Mouse (Mus musculus): ENCODE results near the gene Plac1. TPM values are rescaled to one million over a fixed set of nuclear protein-coding genes. Genes with fewer than 3 reads are reported as not detected.

Plac1 gene
- polyA plus RNA-seq, 1 experiment from 2014 or later, result not detected

- H3K4me3 ChIP-seq (ENCODE audit: low read depth, low read length), result no peak overlapping the region
- no peak overlapping the region for H3K9ac ChIP-seq (replicated peaks; ENCODE audit: low read depth, low read length)
- peak overlapping the region; percentile 74 for H3K27ac ChIP-seq (ENCODE audit: low read depth, low read length)
- WGBS, result 27% methylated on average over 7 of the region's 7 CpGs
- H3K36me3 ChIP-seq (ENCODE audit: control insufficient read depth, insufficient read depth, low read length), result no peaks in the 10 kb centered on the region
- H3K4me1 ChIP-seq (ENCODE audit: control insufficient read depth, insufficient read depth, low read length), result no peaks in the 10 kb centered on the region
- H3K27me3 ChIP-seq (ENCODE audit: control insufficient read depth, insufficient read depth, low read length), result no peaks in the 10 kb centered on the region
- H3K4me2 ChIP-seq (ENCODE audit: low read depth, low read length), result no peak overlapping the region
- H3K9me3 ChIP-seq (ENCODE audit: control insufficient read depth, low read length), result no peaks in the 10 kb centered on the region
- ATAC-seq (ENCODE audit: low read depth), result peak; percentile 93
These were observed 28.0 kb downstream of the Plac1 start for GRCm38 (mm10) chrX:53211756-53212483.

- ATAC-seq (ENCODE audit: low read depth), result no peak
- no peaks in the 10 kb centered on the region for H3K36me3 ChIP-seq (ENCODE audit: control insufficient read depth, insufficient read depth, low read length)
- no peaks in the 10 kb centered on the region for H3K27me3 ChIP-seq (ENCODE audit: control insufficient read depth, insufficient read depth, low read length)
- WGBS, result 62% methylated on average over 7 of the region's 7 CpGs
- H3K4me1 ChIP-seq (ENCODE audit: control insufficient read depth, insufficient read depth, low read length), result no peaks in the 10 kb centered on the region
- H3K9ac ChIP-seq (replicated peaks; ENCODE audit: low read depth, low read length), result no peak overlapping the region
- no peak overlapping the region for H3K4me2 ChIP-seq (ENCODE audit: low read depth, low read length)
- no peaks in the 10 kb centered on the region for H3K9me3 ChIP-seq (ENCODE audit: control insufficient read depth, low read length)
- no peak overlapping the region for H3K27ac ChIP-seq (ENCODE audit: low read depth, low read length)
- H3K4me3 ChIP-seq (ENCODE audit: low read depth, low read length), result no peak overlapping the region
These were observed 30.5 kb downstream of the Plac1 start for GRCm38 (mm10) chrX:53209431-53209830.

- ATAC-seq (ENCODE audit: low read depth), result no peak
- Histone ChIP-seq H3K9ac (replicated peaks; ENCODE audit: low read depth, low read length) (no peak overlapping the region), H3K4me3 (ENCODE audit: low read depth, low read length) (no peak overlapping the region), H3K9me3 (ENCODE audit: control insufficient read depth, low read length) (no peaks in the 10 kb centered on the region), H3K36me3 (ENCODE audit: control insufficient read depth, insufficient read depth, low read length) (no peaks in the 10 kb centered on the region), H3K4me2 (ENCODE audit: low read depth, low read length) (no peak overlapping the region), H3K4me1 (ENCODE audit: control insufficient read depth, insufficient read depth, low read length) (no peaks in the 10 kb centered on the region), H3K27ac (ENCODE audit: low read depth, low read length) (no peak overlapping the region), H3K27me3 (ENCODE audit: control insufficient read depth, insufficient read depth, low read length) (no peaks in the 10 kb centered on the region)
- WGBS, result 20% methylated on average over 3 of the region's 3 CpGs
These were observed 35.1 kb downstream of the Plac1 start for GRCm38 (mm10) chrX:53204690-53205311.

GRCm38 (mm10) chrX:53201616-53202015, 38.3 kb downstream of the Plac1 start:
- H3K9ac ChIP-seq (replicated peaks; ENCODE audit: low read depth, low read length), result no peak overlapping the region
- H3K4me3 ChIP-seq (ENCODE audit: low read depth, low read length), result no peak overlapping the region
- H3K27ac ChIP-seq (ENCODE audit: low read depth, low read length), result no peak overlapping the region
- no peaks in the 10 kb centered on the region for H3K4me1 ChIP-seq (ENCODE audit: control insufficient read depth, insufficient read depth, low read length)
- no peaks in the 10 kb centered on the region for H3K9me3 ChIP-seq (ENCODE audit: control insufficient read depth, low read length)
- H3K4me2 ChIP-seq (ENCODE audit: low read depth, low read length), result no peak overlapping the region
- no peaks in the 10 kb centered on the region for H3K36me3 ChIP-seq (ENCODE audit: control insufficient read depth, insufficient read depth, low read length)
- H3K27me3 ChIP-seq (ENCODE audit: control insufficient read depth, insufficient read depth, low read length), result no peaks in the 10 kb centered on the region
- 80% methylated on average over 5 of the region's 5 CpGs for WGBS
- ATAC-seq (ENCODE audit: low read depth), result no peak

- WGBS, result 91% methylated on average over 4 of the region's 4 CpGs
- no peak overlapping the region for H3K4me3 ChIP-seq (ENCODE audit: low read depth, low read length)
- no peak for ATAC-seq (ENCODE audit: low read depth)
- H3K27ac ChIP-seq (ENCODE audit: low read depth, low read length), result no peak overlapping the region
- no peaks in the 10 kb centered on the region for H3K9me3 ChIP-seq (ENCODE audit: control insufficient read depth, low read length)
- no peak overlapping the region for H3K9ac ChIP-seq (replicated peaks; ENCODE audit: low read depth, low read length)
- H3K27me3 ChIP-seq (ENCODE audit: control insufficient read depth, insufficient read depth, low read length), result no peaks in the 10 kb centered on the region
- H3K4me1 ChIP-seq (ENCODE audit: control insufficient read depth, insufficient read depth, low read length), result no peaks in the 10 kb centered on the region
- no peaks in the 10 kb centered on the region for H3K36me3 ChIP-seq (ENCODE audit: control insufficient read depth, insufficient read depth, low read length)
- H3K4me2 ChIP-seq (ENCODE audit: low read depth, low read length), result no peak overlapping the region
These were observed 42.2 kb downstream of the Plac1 start for GRCm38 (mm10) chrX:53197681-53198080.

GRCm38 (mm10) chrX:53196392-53196791, 43.5 kb downstream of the Plac1 start:
- Histone ChIP-seq H3K36me3 (ENCODE audit: control insufficient read depth, insufficient read depth, low read length) (no peaks in the 10 kb centered on the region), H3K9me3 (ENCODE audit: control insufficient read depth, low read length) (no peaks in the 10 kb centered on the region), H3K27ac (ENCODE audit: low read depth, low read length) (no peak overlapping the region), H3K4me1 (ENCODE audit: control insufficient read depth, insufficient read depth, low read length) (no peaks in the 10 kb centered on the region), H3K27me3 (ENCODE audit: control insufficient read depth, insufficient read depth, low read length) (no peaks in the 10 kb centered on the region), H3K9ac (replicated peaks; ENCODE audit: low read depth, low read length) (no peak overlapping the region), H3K4me2 (ENCODE audit: low read depth, low read length) (no peak overlapping the region), H3K4me3 (ENCODE audit: low read depth, low read length) (no peak overlapping the region)
- 34% methylated on average over 5 of the region's 5 CpGs for WGBS
- no peak for ATAC-seq (ENCODE audit: low read depth)

- H3K4me2 ChIP-seq (ENCODE audit: low read depth, low read length), result no peak overlapping the region
- no peak overlapping the region for H3K4me3 ChIP-seq (ENCODE audit: low read depth, low read length)
- no peaks in the 10 kb centered on the region for H3K36me3 ChIP-seq (ENCODE audit: control insufficient read depth, insufficient read depth, low read length)
- no peaks in the 10 kb centered on the region for H3K9me3 ChIP-seq (ENCODE audit: control insufficient read depth, low read length)
- no peak overlapping the region for H3K9ac ChIP-seq (replicated peaks; ENCODE audit: low read depth, low read length)
- ATAC-seq (ENCODE audit: low read depth), result no peak
- 86% methylated on average over 1 of the region's 1 CpGs for WGBS
- no peaks in the 10 kb centered on the region for H3K27me3 ChIP-seq (ENCODE audit: control insufficient read depth, insufficient read depth, low read length)
- no peaks in the 10 kb centered on the region for H3K4me1 ChIP-seq (ENCODE audit: control insufficient read depth, insufficient read depth, low read length)
- no peak overlapping the region for H3K27ac ChIP-seq (ENCODE audit: low read depth, low read length)
These were observed 51.2 kb downstream of the Plac1 start for GRCm38 (mm10) chrX:53188692-53189091.

GRCm38 (mm10) chrX:53179801-53180200, 60.1 kb downstream of the Plac1 start:
- H3K9me3 ChIP-seq (ENCODE audit: control insufficient read depth, low read length), result no peaks in the 10 kb centered on the region
- no peak overlapping the region for H3K27ac ChIP-seq (ENCODE audit: low read depth, low read length)
- H3K27me3 ChIP-seq (ENCODE audit: control insufficient read depth, insufficient read depth, low read length), result no peaks in the 10 kb centered on the region
- no peak overlapping the region for H3K4me3 ChIP-seq (ENCODE audit: low read depth, low read length)
- ATAC-seq (ENCODE audit: low read depth), result no peak
- 88% methylated on average over 3 of the region's 3 CpGs for WGBS
- H3K4me2 ChIP-seq (ENCODE audit: low read depth, low read length), result no peak overlapping the region
- no peaks in the 10 kb centered on the region for H3K4me1 ChIP-seq (ENCODE audit: control insufficient read depth, insufficient read depth, low read length)
- no peak overlapping the region for H3K9ac ChIP-seq (replicated peaks; ENCODE audit: low read depth, low read length)
- no peaks in the 10 kb centered on the region for H3K36me3 ChIP-seq (ENCODE audit: control insufficient read depth, insufficient read depth, low read length)

GRCm38 (mm10) chrX:53176296-53176695, 63.6 kb downstream of the Plac1 start:
- Histone ChIP-seq H3K4me2 (ENCODE audit: low read depth, low read length) (no peak overlapping the region), H3K27ac (ENCODE audit: low read depth, low read length) (no peak overlapping the region), H3K27me3 (ENCODE audit: control insufficient read depth, insufficient read depth, low read length) (no peaks in the 10 kb centered on the region), H3K36me3 (ENCODE audit: control insufficient read depth, insufficient read depth, low read length) (no peaks in the 10 kb centered on the region), H3K9ac (replicated peaks; ENCODE audit: low read depth, low read length) (no peak overlapping the region), H3K4me1 (ENCODE audit: control insufficient read depth, insufficient read depth, low read length) (no peaks in the 10 kb centered on the region), H3K9me3 (ENCODE audit: control insufficient read depth, low read length) (no peaks in the 10 kb centered on the region), H3K4me3 (ENCODE audit: low read depth, low read length) (no peak overlapping the region)
- ATAC-seq (ENCODE audit: low read depth), result no peak
- 95% methylated on average over 5 of the region's 5 CpGs for WGBS
